Mouse (Mus musculus): Measurements from ENCODE around the gene Ilk. TPM values are rescaled to one million over a fixed set of nuclear protein-coding genes. Genes with fewer than 3 reads are reported as not detected.
"Not testable (repeated sequence)": the region's sequence is repeated elsewhere in the genome, so short reads cannot be mapped to it uniquely, and the experiment has no call there.

The Ilk gene
- polyA plus RNA-seq (2012; rRNA removed), result 90.7 and 95.6 TPM in 2 replicates

GRCm38 (mm10) chr7:105736264-105736901 lies at the start of gene Ilk:
TSS of gene Ilk (plus strand) at chr7:105736592.
- peak; percentile 69 for DNase-seq (ENCODE audit: low read depth, low spot score)
- WGBS, result under 1% methylated on average over 51 of the region's 62 CpGs

GRCm38 (mm10) chr7:105690875-105691274 lies 45.5 kb upstream of the Ilk start:
- WGBS, result 43% methylated on average over 1 of the region's 1 CpGs
- no peak for DNase-seq (ENCODE audit: low read depth, low spot score)

GRCm38 (mm10) chr7:105703184-105703583 lies 33.2 kb upstream of the Ilk start:
- 88% methylated on average over 16 of the region's 16 CpGs for WGBS
- DNase-seq (ENCODE audit: low read depth, low spot score), result no peak

DNA sequence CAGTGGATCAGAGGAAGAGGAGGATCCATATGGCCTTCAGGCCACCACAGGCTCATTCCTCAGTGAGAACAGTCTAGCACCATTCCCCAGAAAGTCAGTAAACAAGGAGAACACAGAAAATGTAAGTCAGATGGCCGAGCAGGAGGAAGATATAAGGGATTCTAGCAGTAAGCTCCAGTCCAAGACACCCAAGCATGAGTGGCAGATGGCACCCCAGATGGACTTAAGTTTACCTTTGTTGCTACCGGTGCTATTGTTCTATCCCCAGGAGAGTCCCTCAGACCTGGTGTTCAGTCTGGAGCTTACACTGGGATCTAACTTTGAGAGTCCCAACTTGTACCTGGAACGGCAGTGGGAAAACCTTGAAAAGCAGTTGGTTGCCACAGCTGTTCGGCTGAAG lies 32.6 kb upstream of the Ilk start:
- 88% methylated on average over 4 of the region's 4 CpGs for WGBS
- DNase-seq (ENCODE audit: low read depth, low spot score), result no peak

DNA sequence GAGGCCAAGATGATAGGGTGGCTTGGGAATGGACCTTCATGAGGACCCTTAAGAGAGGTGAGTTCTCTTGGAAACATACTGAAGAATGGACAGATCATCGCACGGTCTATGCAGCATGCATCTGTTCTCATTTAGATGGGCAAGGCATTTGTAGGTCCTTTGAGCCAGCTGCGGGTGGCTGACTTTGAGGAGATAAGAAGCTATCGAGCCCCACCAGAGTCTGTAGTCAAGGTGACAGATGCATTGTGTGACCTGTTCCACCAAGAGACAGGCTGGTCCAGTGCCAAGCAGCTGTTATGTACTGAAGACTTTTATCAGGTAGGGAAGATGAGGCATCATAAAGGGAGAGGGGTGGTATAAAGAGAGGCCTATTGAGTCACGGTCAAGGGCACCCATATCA lies 27.7 kb upstream of the Ilk start:
- WGBS, result 87% methylated on average over 5 of the region's 5 CpGs
- DNase-seq (ENCODE audit: low read depth, low spot score), result no peak

- WGBS, result 64% methylated on average over 3 of the region's 3 CpGs
- DNase-seq (ENCODE audit: low read depth, low spot score), result no peak
Measured at GRCm38 (mm10) chr7:105715366-105715765, 21.0 kb upstream of the Ilk start.

DNA sequence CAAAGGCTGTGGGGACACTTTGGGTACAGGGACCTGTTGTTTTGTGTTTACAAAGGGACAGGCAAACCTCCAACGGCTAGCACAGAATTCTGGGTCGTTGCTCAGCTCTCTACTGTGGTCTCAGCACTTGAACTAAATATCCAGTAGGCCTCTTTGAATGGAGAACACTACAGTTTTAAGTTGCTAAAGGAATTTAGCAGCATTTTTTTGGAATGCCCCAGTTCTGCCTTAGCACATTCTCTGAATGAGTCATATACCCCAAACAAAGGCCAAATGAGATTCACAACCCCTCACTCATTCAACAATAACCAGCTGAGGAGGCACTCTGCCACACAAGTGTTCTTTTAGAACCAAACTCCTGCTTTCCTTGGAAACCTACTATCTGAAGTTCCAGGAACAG lies 14.5 kb upstream of the Ilk start:
- WGBS, result 56% methylated on average over 2 of the region's 2 CpGs

GRCm38 (mm10) chr7:105726144-105726979 lies 10.0 kb upstream of the Ilk start:
- WGBS, result 75% methylated on average over 4 of the region's 4 CpGs
- DNase-seq (ENCODE audit: low read depth, low spot score), result no peak

More for the DNA sequence above, 14.5 kb upstream of the Ilk start:
- no peak for DNase-seq (ENCODE audit: low read depth, low spot score)

GRCm38 (mm10) chr7:105726980-105727325 lies 9.4 kb upstream of the Ilk start:
- WGBS, result 92% methylated on average over 4 of the region's 4 CpGs
- no peak for DNase-seq (ENCODE audit: low read depth, low spot score)

DNA sequence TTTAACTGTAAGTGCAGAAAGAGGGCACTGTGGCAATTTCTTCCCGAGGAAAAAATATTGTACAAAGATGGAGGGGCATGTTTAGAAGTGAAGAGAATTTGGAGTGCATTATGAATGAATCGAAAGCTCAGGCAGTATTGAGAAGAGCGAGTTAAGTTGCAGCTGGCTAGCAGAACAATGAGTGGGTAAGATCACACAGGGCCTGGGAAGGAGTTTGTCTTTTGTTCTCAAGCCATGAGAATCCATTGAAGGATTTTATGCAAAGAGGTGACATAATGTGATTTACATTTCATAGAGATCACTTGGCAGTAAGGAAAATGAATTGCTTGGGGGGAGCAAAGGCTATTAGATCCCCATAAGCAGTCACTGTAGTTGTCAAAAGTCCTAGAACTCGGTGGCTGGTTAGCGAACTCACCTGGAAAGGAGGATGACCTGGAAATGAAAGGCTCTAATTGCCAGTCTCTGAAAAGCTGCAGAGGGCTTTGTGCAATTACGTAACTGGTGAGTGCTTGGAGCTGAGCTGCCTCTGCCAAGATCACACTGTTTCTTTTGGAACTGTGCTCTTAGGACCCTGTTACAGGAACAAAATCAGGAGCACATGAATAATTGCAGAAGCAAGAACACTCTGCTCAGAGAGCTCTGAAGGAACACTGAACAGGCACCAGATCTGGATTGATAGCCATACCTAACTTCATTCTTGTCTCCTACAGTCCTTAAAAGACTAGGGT lies 7.5 kb upstream of the Ilk start:
- no peak for DNase-seq (ENCODE audit: low read depth, low spot score)
- 70% methylated on average over 6 of the region's 6 CpGs for whole genome bisulfite sequencing

DNA sequence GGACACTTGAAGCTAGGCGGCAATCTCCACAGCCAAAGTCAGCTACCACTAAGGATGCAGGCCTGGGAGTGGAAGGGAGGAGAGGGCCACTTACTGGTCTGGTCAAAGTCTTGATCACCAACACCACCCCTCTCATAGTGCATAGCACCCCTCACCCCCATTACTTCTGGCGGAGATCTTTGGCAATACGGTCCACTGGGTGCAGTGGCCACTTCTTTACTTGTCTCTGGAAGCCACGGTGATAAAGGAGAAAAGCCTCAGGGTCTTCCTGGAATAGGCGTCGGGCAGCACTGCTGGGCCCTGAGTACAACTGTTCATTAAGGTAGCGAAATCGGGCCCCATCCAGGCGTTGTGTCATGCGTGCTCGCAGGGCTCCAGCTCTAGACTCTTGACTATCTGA lies 2.6 kb upstream of the Ilk start:
- WGBS, result 96% methylated on average over 11 of the region's 11 CpGs
- no peak for DNase-seq (ENCODE audit: low read depth, low spot score)

DNA sequence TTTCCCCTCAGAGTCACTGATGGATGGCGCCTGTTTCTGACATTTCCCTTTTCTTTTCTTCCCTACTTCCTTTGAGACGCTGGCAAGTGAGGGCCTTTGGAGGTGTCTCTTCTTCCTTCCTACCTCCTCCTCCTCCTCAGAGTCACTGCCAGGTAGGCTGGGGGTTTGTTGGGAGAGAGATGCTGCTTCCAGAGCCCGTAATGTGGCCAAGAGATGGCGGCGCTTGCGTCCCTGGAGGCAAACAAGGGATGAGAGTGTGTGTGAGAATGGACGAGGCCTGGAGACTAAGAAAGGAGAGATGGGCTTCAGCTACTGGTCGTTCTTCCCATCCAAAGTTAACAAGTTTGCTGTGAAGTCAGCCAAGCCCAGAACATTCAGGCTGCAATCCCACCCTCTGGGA lies 1.6 kb upstream of the Ilk start:
- no peak for DNase-seq (ENCODE audit: low read depth, low spot score)
- WGBS, result 88% methylated on average over 8 of the region's 8 CpGs

DNA sequence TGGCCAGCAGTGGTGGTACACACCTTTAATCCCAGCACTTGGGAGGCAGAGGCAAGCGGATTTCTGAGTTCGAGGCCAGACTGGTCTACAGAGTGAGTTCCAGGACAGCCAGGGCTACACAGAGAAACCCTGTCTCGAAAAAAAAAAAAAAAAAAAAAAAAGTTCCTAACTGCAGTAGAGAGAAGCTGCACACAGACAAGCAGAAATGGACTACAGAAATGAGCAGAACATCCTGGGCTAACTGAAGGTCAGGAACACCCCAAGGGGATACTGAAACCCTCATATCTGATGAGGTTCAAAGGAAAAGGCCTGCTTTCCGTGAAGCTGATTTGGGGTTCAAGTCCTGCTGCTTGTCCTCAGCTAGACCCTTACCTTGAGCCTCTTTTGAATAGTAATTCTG lies 928 bp upstream of the Ilk start:
- 29% methylated on average over 4 of the region's 4 CpGs for WGBS
- DNase-seq (ENCODE audit: low read depth, low spot score), result not testable (repeated sequence)

- WGBS, result under 1% methylated on average over 30 of the region's 30 CpGs
Measured at GRCm38 (mm10) chr7:105736911-105737521, 624 bp downstream of the Ilk start, which contains the start of gene Rrp8. TSS of gene Rrp8 (minus strand) at chr7:105737385.

GRCm38 (mm10) chr7:105737648-105738047 lies 1.3 kb downstream of the Ilk start:
- DNase-seq (ENCODE audit: low read depth, low spot score), result no peak
- 22% methylated on average over 3 of the region's 3 CpGs for WGBS

More at GRCm38 (mm10) chr7:105736911-105737521, 624 bp downstream of the Ilk start, which contains the start of gene Rrp8:
- no peak for DNase-seq (ENCODE audit: low read depth, low spot score)

DNA sequence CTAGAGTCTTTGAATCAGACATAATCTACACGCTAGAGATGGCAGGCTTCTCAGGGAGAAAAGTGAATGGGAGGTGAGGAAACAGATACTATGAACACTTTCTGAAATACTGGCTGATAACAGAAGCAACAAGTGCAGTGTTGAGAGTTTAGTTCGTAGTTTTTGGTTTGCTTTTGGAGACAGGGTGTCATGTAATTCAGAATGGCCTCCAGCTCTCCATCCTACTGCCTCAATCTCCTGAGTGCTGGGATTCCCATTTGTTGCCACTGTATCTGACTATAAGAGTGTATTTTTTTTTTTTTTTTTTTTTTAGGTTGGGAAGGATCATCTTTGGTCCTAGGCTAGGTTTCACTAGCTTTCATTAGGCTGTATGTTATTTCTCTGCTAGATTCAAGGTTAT lies 1.9 kb downstream of the Ilk start:
- 63% methylated on average over 2 of the region's 2 CpGs for WGBS
- DNase-seq (ENCODE audit: low read depth, low spot score), result no peak

DNA sequence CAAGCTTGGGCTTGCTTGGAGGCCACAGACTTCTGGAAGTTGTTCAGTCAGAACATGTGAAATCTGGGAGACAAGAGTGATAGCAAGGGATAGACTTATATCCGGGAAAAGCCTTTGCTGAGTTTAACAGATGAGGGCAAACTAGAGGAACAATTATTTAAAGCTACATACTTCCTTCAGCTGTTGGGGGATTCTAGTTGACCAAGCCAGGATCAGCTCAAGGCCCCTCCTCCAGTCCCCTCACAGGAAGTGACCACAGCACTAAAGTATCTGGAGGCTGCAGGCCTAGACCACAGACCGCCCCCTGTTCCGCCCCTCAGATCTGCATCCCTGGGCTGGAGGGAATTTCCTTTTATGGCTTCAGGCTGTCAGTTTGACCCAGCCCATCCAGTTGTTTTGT lies 2.6 kb downstream of the Ilk start:
- WGBS, result 51% methylated on average over 3 of the region's 3 CpGs
- DNase-seq (ENCODE audit: low read depth, low spot score), result no peak

DNA sequence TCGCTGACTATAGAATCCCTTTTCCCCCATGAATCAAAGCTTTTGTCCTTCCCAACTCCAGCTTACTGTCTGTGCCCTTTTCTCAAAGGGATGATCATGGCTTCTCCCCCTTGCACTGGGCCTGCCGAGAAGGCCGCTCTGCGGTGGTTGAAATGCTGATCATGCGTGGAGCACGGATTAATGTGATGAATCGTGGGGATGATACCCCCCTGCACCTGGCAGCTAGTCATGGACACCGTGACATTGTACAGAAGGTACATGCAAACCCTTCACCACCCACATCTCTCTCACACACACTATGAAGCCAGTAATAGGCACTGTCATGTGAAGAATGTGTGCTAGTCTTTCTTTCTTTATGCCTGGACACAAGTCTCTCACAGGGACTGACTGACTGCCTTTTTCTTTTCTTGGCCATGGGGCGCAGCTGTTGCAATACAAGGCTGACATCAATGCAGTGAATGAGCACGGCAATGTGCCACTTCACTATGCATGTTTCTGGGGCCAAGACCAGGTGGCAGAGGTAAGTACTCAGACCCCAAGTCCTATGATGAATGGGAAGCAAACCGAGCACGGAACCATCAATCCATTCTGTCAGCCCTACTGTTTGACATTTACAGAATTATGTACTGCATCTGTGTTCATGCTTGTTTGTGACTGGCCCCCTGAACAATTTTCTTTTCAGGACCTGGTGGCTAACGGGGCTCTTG lies 3.9 kb downstream of the Ilk start:
- DNase-seq (ENCODE audit: low read depth, low spot score), result no peak
- WGBS, result 88% methylated on average over 13 of the region's 13 CpGs

GRCm38 (mm10) chr7:105740851-105741250 lies 4.5 kb downstream of the Ilk start:
- WGBS, result 74% methylated on average over 6 of the region's 6 CpGs
- no peak for DNase-seq (ENCODE audit: low read depth, low spot score)
